Mouse (Mus musculus) liver, embryonic 15.5 days (tissue): Measurements from ENCODE around the gene Cpsf2. TPM values are rescaled to one million over a fixed set of nuclear protein-coding genes. Genes with fewer than 3 reads are reported as not detected.

ENCODE experiments used
- ATAC-seq: fragments of 200-750 bp; cut with Nextera tagmentation; 2 replicates; pipeline ENCODE4 v1.8.0; 2017; ENCODE audit warnings: moderate number of reproducible peaks, mild to moderate bottlenecking, moderate library complexity; ENCODE audit not compliant: insufficient read depth
- H3K27ac ChIP-seq: fragments of 300-500 bp; sonication (generic); replicated peaks from 2 replicates; pipeline ENCODE4 v1.5.1; 2015; ENCODE audit warnings: mild to moderate bottlenecking, inconsistent platforms
- H3K27me3 ChIP-seq: fragments of 300-500 bp; sonication (generic); 2 replicates; pipeline ENCODE4 v1.6.1; 2015; ENCODE audit warnings: mild to moderate bottlenecking, inconsistent platforms
- H3K36me3 ChIP-seq: fragments of 300-500 bp; sonication (generic); replicated peaks from 2 replicates; pipeline ENCODE4 v1.6.1; 2015; ENCODE audit warnings: moderate library complexity, mild to moderate bottlenecking, inconsistent platforms
- H3K4me1 ChIP-seq: fragments of 300-500 bp; sonication (generic); replicated peaks from 2 replicates; pipeline ENCODE4 v1.6.1; 2015; ENCODE audit warnings: inconsistent platforms
- H3K4me2 ChIP-seq: fragments of 300-500 bp; sonication (generic); 2 replicates; pipeline ENCODE4 v1.6.1; 2015; ENCODE audit warnings: moderate library complexity, mild to moderate bottlenecking, inconsistent platforms
- H3K4me3 ChIP-seq: fragments of 300-500 bp; sonication (generic); replicated peaks from 2 replicates; pipeline ENCODE4 v1.5.1; 2015; ENCODE audit warnings: mild to moderate bottlenecking, inconsistent platforms
- H3K9ac ChIP-seq: fragments of 300-500 bp; sonication (generic); 2 replicates; pipeline ENCODE4 v1.6.1; 2015; ENCODE audit warnings: moderate library complexity, mild to moderate bottlenecking, inconsistent platforms
- H3K9me3 ChIP-seq: fragments of 300-500 bp; sonication (generic); replicated peaks from 2 replicates; pipeline ENCODE4 v1.6.1; 2016; ENCODE audit warnings: inconsistent platforms
- WGBS: fragments of 180-500 bp; shearing (Covaris S2); methylation state at CpG from one replicate; pipeline ENCODE4 v1.1.7; 2015; ENCODE audit warnings: mixed read lengths; ENCODE audit not compliant: insufficient replicate concordance; 5-methylcytosine and 5-hydroxymethylcytosine counted together
- polyA plus RNA-seq: library from polyadenylated mRNA; unstranded; fragments of >200 nt; fragmentation: Nextera tagmentation; extraction: Ambion mirVana; gene quantifications from 2 replicates; pipeline ENCODE4 v1.2.1, GENCODE M21; 2015

Gene Cpsf2
- polyA plus RNA-seq, 1 experiment from 2014 or later: 16.5 TPM

DNA sequence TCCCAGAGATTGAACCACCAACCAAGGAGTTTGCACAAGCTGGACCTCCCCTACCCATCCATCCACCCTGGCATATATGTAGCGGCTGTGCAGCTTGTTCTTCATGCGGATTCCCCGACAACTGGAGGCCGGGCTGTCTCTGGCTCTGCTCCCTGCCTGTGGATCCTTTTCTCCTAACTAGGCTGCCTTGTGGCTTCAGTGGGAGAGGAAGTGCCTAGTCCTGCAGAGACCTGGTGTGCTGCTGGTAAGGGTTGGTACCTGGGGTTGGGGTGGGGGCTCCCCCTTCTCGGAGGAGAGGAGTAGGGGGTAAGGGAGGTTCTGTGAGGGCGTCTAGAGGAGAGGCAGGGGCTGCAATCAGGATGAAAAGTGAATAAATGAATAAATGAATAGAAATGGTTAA, 39.3 kb downstream of the Cpsf2 start:
- Histone ChIP-seq H3K4me3 (no peak overlapping the region), H3K4me2 (no peak overlapping the region), H3K9ac (no peak overlapping the region), H3K27ac (no peak overlapping the region), H3K27me3 (no peaks in the 10 kb centered on the region), H3K36me3 (no peaks in the 10 kb centered on the region), H3K9me3 (no peaks in the 10 kb centered on the region), H3K4me1 (no peaks in the 10 kb centered on the region)
- 76% methylated on average over 6 of the region's 6 CpGs for WGBS
- no peak for ATAC-seq

DNA sequence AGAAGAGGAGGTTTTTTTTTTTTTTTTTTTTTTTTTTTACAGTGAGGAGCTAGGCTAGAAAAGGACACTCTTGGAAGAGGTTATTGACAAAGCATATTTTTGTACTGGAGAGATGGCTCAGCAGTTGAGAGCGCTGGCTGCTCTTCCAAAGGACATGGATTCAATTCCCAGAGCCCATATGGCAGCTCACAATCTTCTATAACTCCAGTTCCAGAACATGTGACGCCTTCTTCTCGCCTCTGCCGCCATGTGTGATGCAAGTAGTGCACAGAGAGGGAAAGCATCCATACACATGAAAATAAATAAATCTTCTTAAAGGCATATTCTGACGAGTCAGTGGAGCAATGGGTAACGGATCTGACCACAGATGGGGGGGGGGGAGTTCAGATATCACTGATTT, 46.1 kb downstream of the Cpsf2 start:
- Histone ChIP-seq H3K27me3 (no peaks in the 10 kb centered on the region), H3K4me2 (no peak overlapping the region), H3K4me3 (no peak overlapping the region), H3K27ac (no peak overlapping the region), H3K36me3 (no peaks in the 10 kb centered on the region), H3K4me1 (no peaks in the 10 kb centered on the region), H3K9me3 (no peaks in the 10 kb centered on the region), H3K9ac (no peak overlapping the region)
- no peak for ATAC-seq
- WGBS: 60% methylated on average over 6 of the region's 6 CpGs

DNA sequence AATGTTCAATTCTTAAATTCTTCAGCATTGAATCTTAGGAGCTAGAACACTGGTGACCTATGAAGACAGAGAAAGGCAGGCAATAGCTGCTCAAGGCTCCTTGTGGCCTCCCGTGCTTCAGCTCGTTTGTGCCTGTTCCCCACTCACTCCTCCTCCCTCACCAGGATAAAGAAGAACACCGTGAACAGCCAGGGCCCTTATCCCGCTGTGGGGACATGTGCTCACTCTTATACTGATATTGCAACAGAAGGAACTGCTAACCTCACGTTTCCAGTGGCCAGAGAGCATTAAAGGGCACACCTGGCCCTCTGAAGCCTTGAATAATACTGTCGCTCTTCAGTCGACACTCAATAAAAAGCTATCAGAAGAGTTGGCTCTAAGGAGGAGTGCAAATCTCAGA, 53.4 kb downstream of the Cpsf2 start:
- Histone ChIP-seq H3K27me3 (no peaks in the 10 kb centered on the region), H3K4me1 (no peaks in the 10 kb centered on the region), H3K27ac (no peak overlapping the region), H3K9ac (no peak overlapping the region), H3K36me3 (no peaks in the 10 kb centered on the region), H3K9me3 (no peaks in the 10 kb centered on the region), H3K4me2 (no peak overlapping the region), H3K4me3 (no peak overlapping the region)
- 45% methylated on average over 7 of the region's 7 CpGs for WGBS
- ATAC-seq: no peak

DNA sequence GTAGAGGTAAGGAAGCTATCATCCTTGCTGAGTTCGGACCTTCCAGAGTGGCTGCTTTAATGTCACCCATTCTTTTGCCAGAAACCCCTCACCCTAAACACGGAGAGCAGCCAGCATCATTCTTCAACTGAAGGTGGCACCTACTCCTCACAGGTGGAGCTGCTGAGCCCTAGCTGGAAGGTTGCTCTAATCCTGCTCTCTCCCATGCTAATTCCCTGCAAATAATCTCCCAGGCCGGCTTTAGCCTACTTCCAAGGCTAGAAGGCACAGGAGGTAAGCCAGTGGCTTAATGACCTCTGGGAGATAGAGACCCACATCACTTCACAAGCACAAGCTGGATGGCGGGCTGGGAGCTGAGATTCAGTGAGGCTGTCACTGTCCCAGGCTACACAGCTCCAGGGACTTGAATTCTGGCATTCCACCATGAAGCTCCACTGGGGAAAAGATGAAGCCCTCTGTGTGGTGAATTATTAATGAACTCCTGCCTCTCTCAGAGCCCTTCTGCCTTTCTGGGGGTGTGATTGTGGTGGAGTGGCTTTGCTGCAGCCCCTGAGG, 54.2 kb downstream of the Cpsf2 start:
- no peaks in the 10 kb centered on the region for H3K36me3 ChIP-seq
- H3K27me3 ChIP-seq: no peaks in the 10 kb centered on the region
- H3K4me3 ChIP-seq: no peak overlapping the region
- H3K4me2 ChIP-seq: no peak overlapping the region
- ATAC-seq: no peak
- WGBS: 39% methylated on average over 4 of the region's 4 CpGs
- H3K9ac ChIP-seq: no peak overlapping the region
- H3K27ac ChIP-seq: no peak overlapping the region
- no peaks in the 10 kb centered on the region for H3K4me1 ChIP-seq
- no peaks in the 10 kb centered on the region for H3K9me3 ChIP-seq

DNA sequence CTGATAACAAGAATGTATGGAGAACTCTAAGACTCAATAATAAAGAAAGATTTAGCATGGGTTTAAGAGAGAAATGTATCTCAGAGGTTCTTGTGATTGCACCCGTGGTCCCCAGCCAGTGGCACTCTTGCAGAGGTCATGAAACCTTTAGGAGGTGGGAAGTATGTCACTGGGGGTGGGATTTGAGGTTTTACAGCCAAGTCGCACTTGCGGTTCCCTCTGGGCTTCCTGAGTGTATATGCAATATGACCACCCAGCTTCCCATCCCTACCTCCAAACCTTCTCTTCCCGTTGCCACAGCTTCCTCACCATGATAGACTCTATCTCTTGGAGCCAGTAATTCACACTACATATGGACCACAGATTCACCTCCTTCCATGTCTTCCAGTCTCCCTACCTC, 59.1 kb downstream of the Cpsf2 start:
- Histone ChIP-seq H3K27ac (no peak overlapping the region), H3K27me3 (no peaks in the 10 kb centered on the region), H3K9me3 (no peaks in the 10 kb centered on the region), H3K9ac (no peak overlapping the region), H3K4me1 (no peaks in the 10 kb centered on the region), H3K4me3 (no peak overlapping the region), H3K36me3 (no peaks in the 10 kb centered on the region), H3K4me2 (no peak overlapping the region)
- WGBS: 52% methylated on average over 4 of the region's 4 CpGs
- ATAC-seq: no peak

DNA sequence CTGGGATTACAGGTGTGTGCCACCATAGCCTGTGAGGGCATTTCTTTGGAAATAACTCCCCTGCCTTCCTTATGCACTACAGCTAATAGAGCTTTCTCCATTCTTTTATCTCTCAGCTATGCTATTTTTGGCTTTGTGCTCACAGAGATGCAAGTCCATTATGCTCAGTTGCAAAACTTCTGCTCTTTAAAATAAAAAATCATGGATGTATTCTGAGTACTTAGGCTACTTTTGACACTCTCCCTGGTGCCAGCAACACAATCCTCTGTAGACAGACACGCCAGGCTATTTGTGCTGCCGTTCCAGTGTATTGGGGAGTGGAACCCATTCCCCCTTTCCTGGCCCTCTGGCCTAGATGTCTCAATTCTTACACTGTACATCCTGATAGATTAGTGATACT, 64.1 kb downstream of the Cpsf2 start:
- 60% methylated on average over 2 of the region's 2 CpGs for WGBS
- Histone ChIP-seq H3K4me2 (no peak overlapping the region), H3K36me3 (no peaks in the 10 kb centered on the region), H3K27me3 (no peaks in the 10 kb centered on the region), H3K4me3 (no peak overlapping the region), H3K9ac (no peak overlapping the region), H3K9me3 (no peaks in the 10 kb centered on the region), H3K4me1 (no peaks in the 10 kb centered on the region), H3K27ac (no peak overlapping the region)
- ATAC-seq: no peak

DNA sequence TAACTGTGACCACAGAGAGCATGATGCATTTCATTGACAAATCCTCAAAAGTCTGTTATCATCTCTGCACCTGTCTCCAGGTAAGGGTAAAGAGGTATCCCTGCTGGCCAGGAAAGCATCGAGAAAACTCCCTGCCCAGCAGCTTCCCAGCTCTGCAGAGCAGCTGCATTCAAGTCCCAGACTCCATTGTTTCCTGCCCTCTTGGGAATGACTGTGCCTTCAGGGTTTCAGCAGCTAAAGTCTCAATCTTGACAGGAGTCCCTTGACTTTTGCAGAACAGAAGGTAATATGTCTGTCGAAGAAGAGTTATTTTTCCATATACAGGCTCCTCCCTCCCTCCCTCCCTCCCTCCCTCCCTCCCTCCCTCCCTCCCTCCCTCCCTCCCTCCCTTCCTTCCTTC, 65.9 kb downstream of the Cpsf2 start:
- no peaks in the 10 kb centered on the region for H3K4me1 ChIP-seq
- no peaks in the 10 kb centered on the region for H3K9me3 ChIP-seq
- no peak overlapping the region for H3K4me2 ChIP-seq
- H3K27ac ChIP-seq: no peak overlapping the region
- no peaks in the 10 kb centered on the region for H3K27me3 ChIP-seq
- 40% methylated on average over 2 of the region's 2 CpGs for WGBS
- ATAC-seq: no peak
- H3K9ac ChIP-seq: no peak overlapping the region
- no peaks in the 10 kb centered on the region for H3K36me3 ChIP-seq
- no peak overlapping the region for H3K4me3 ChIP-seq

DNA sequence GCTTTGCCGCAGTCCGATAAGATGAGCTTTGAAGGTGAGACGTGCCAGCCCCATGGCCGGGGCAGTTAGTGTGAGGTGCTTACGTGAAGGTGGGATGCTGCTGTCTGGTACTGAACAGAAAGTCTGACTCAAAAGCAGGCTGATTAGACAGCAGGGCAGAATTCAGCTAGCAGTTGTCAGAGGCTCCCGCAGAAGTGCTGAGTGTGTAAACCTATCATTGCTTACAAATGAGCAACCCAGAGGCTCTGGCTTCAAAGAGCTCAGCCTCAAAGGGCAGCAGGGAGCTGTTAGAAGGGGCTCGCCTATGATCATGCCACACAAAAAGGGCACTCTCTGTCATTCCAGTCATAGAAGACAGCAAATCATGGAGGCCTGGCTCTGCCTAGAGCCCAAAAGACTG, 66.5 kb downstream of the Cpsf2 start:
- H3K4me3 ChIP-seq: no peak overlapping the region
- H3K9me3 ChIP-seq: no peaks in the 10 kb centered on the region
- no peak for ATAC-seq
- no peaks in the 10 kb centered on the region for H3K4me1 ChIP-seq
- no peaks in the 10 kb centered on the region for H3K36me3 ChIP-seq
- WGBS: 62% methylated on average over 7 of the region's 7 CpGs
- no peaks in the 10 kb centered on the region for H3K27me3 ChIP-seq
- no peak overlapping the region for H3K9ac ChIP-seq
- no peak overlapping the region for H3K4me2 ChIP-seq
- no peak overlapping the region for H3K27ac ChIP-seq

DNA sequence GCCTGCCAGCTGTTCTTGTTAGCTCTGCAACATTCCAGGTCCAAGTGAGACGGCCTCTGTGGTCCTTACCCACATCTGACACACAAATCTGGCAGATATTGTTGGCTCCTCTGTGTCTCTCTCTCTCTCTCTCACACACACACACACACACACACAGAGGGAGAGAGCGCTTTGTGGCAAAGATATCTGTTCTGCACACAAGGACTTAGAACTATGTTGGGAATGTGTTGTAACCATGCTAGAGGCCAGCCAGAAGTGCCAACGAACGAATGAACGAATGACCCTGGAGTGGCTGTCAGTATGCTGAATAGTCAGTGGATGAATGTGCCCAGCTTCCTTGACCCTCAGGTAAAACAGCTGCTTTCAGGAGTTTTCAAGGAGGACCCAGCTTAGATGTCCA, 68.1 kb downstream of the Cpsf2 start:
- no peak for ATAC-seq
- Histone ChIP-seq H3K9ac (no peak overlapping the region), H3K4me3 (no peak overlapping the region), H3K4me2 (no peak overlapping the region), H3K36me3 (no peaks in the 10 kb centered on the region), H3K9me3 (no peaks in the 10 kb centered on the region), H3K27me3 (no peaks in the 10 kb centered on the region), H3K27ac (no peak overlapping the region), H3K4me1 (no peaks in the 10 kb centered on the region)
- 67% methylated on average over 5 of the region's 5 CpGs for WGBS

DNA sequence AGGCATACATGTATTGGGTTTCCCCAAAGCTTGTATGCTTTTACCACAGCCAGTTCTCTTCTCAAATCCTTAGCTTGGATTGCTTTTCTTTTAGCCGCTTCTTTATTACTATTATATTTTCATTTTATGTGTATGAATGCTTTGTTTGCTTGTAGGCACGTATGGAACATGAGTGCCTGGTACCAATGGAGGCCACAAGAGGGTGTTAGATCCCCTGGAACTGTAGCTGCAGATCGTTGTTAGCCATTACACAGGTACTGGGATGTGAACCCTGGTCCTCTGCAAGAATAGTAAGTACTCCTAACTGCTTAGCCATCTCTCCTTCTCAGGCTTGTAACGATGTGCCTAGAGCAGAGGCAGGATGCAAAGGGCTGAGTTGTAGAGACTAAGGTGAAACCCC, 78.4 kb downstream of the Cpsf2 start:
- H3K4me2 ChIP-seq: no peak overlapping the region
- H3K4me3 ChIP-seq: no peak overlapping the region
- ATAC-seq: no peak
- no peaks in the 10 kb centered on the region for H3K36me3 ChIP-seq
- H3K27ac ChIP-seq: no peak overlapping the region
- no peaks in the 10 kb centered on the region for H3K4me1 ChIP-seq
- H3K9me3 ChIP-seq: no peaks in the 10 kb centered on the region
- no peak overlapping the region for H3K9ac ChIP-seq
- WGBS: 62% methylated on average over 4 of the region's 4 CpGs
- no peaks in the 10 kb centered on the region for H3K27me3 ChIP-seq

DNA sequence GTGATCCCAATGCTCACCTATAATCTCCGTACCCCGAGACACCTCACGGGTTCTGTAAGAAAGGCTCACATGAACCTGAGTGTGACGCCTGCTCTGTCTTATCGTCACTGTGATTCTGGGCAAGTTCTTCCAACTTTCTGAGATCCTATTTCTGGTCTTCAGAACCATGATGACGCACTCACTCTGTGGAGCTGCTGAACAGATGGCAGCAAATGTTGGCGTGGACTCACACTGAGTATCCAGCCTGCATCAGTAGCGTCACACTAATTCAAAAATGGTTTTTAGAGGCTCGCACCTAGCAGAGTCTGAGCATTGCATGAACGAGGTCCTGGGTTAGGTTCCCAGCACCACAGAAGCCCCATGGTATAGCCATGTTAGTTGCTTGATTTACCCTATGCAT, 80.0 kb downstream of the Cpsf2 start:
- H3K4me2 ChIP-seq: no peak overlapping the region
- H3K4me3 ChIP-seq: no peak overlapping the region
- no peaks in the 10 kb centered on the region for H3K9me3 ChIP-seq
- H3K9ac ChIP-seq: no peak overlapping the region
- H3K27ac ChIP-seq: no peak overlapping the region
- no peaks in the 10 kb centered on the region for H3K4me1 ChIP-seq
- no peaks in the 10 kb centered on the region for H3K27me3 ChIP-seq
- no peak for ATAC-seq
- H3K36me3 ChIP-seq: no peaks in the 10 kb centered on the region
- WGBS: 72% methylated on average over 10 of the region's 10 CpGs
